In the genomic region with DNA sequence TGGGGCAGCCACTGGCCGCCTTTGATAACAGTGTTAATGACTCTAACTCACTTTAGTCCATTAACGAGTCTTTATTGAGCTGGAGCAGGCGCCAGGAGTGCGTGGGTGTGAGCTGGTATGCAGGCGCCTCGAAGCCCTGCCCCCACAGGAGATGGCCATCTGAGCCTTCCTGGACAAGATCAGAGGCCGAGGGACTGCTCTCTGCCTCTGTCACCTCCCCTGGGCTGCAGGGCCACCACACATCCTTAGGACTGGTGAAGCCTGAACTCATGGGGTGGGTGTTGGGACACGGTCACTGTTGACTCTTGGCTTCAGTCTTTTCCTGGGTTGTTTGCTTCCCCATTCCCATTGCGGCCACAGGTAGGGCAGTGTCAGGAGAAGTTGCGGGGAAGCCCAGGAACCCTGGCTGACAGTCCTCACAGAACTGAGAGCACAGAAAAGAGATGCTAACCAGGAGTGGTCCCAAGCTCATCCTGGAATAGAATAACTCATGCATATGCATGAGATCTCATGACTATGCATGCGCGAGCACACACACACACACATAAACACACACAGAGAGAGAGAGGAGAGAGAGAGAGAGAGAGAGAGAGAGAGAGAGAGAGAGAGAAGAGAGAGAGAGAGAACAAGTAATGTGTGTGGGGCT, we compare ENCODE assay signal across 9 mouse cellular contexts.
DNase-seq lines count a peak whose midpoint lies in the region; ATAC-seq and TF ChIP-seq lines count a peak whose summit lies in the region.
"Had no signal": no experiment of that assay in that cellular context is flagged by ENCODE, and none has a peak within 500 bp of the region (broad histone marks: within the 10 kb centered on the region; RNA-seq: fewer than 3 reads in every experiment).

No protein-coding gene starts in this region.

- H3K4me1 ChIP-seq in forebrain, embryonic 11.5 days (replicated peaks; ENCODE audit: control insufficient read depth, insufficient read depth, low read length) = peaks cover 8% of the 10 kb centered on the region; the same call in 1 of the 2 replicates
- peaks cover 45% of the 10 kb centered on the region for H3K4me1 ChIP-seq in forebrain, embryonic 10.5 days

- DNase-seq in forebrain, embryonic 11.5 days (ENCODE audit: low spot score) = no peak
- no peak for DNase-seq in forebrain, embryonic 10.5 days (ENCODE audit: extremely low spot score, low spot score)
- DNase-seq in urinary bladder, postnatal 14 days (ENCODE audit: low spot score) = peak; percentile 11
- DNase-seq in urinary bladder, postnatal 36 days (ENCODE audit: low spot score in 2 of 2) = no peak
- DNase-seq in kidney, postnatal 14 days = peak; percentile 32
- DNase-seq in spleen, adult 12 weeks (ENCODE audit: low spot score) = no peak
- DNase-seq in left cerebral cortex, adult 2 months (ENCODE audit: extremely low spot score in 1 of 2, low spot score in 2 of 2) = no peak
- DNase-seq in layer of hippocampus, postnatal 36 days = no peak
- DNase-seq: embryo, embryonic 11 days had no signal

- TF ChIP-seq CTCF in left cerebral cortex, adult 2 months (IDR thresholded peaks at IDR 0.05) = no peak

- H3K9ac ChIP-seq in forebrain, embryonic 11.5 days (ENCODE audit: low read length) = no peak overlapping the region; the same call in 1 of the 2 replicates

- intact Hi-C loops in left cerebral cortex, adult 2 months (cut with DNase I) = no loop called here

- WGBS in forebrain, embryonic 11.5 days = 35% methylated on average over 12 of the region's 12 CpGs
- WGBS in forebrain, embryonic 10.5 days = 52% methylated on average over 12 of the region's 12 CpGs

- ATAC-seq in forebrain, embryonic 11.5 days (replicated peaks; ENCODE audit: low FRiP score) = peak; percentile 71

- peaks cover 4% of the 10 kb centered on the region for H3K27me3 ChIP-seq in forebrain, embryonic 11.5 days (ENCODE audit: control insufficient read depth, insufficient read depth, low read length)
- H3K27me3 ChIP-seq in forebrain, embryonic 10.5 days (ENCODE audit: poor library complexity, severe bottlenecking) = peaks cover 30% of the 10 kb centered on the region

- no peak overlapping the region for H3K4me3 ChIP-seq in forebrain, embryonic 11.5 days (ENCODE audit: low read depth, low read length)
- no peak overlapping the region for H3K4me3 ChIP-seq in forebrain, embryonic 10.5 days
- no peak overlapping the region for H3K4me3 ChIP-seq in left cerebral cortex, adult 2 months

- H3K9me3 ChIP-seq in forebrain, embryonic 11.5 days (ENCODE audit: control insufficient read depth, low read length) = no peaks in the 10 kb centered on the region
- H3K9me3 ChIP-seq in forebrain, embryonic 10.5 days = no peaks in the 10 kb centered on the region

- H3K4me2 ChIP-seq in forebrain, embryonic 11.5 days (ENCODE audit: low read depth, low read length, severe bottlenecking) = no peak overlapping the region

- no peaks in the 10 kb centered on the region for H3K36me3 ChIP-seq in forebrain, embryonic 11.5 days (ENCODE audit: control insufficient read depth, insufficient read depth, low read length)
- H3K36me3 ChIP-seq in forebrain, embryonic 10.5 days (replicated peaks) = no peaks in the 10 kb centered on the region

- no peak overlapping the region for H3K27ac ChIP-seq in forebrain, embryonic 11.5 days (ENCODE audit: low read depth, low read length)
- H3K27ac ChIP-seq in forebrain, embryonic 10.5 days = no peak overlapping the region
- no peak overlapping the region for H3K27ac ChIP-seq in left cerebral cortex, adult 2 months

Comparison
In these comparisons a context has a peak if more than half of its experiments do, and no peak if none do; other contexts are left out.
1. DNase-seq: peak in urinary bladder, postnatal 14 days (single experiment) and kidney, postnatal 14 days (single experiment); none in forebrain, embryonic 11.5 days (single experiment), forebrain, embryonic 10.5 days (single experiment), urinary bladder, postnatal 36 days (0 of 2), spleen, adult 12 weeks (single experiment), left cerebral cortex, adult 2 months (0 of 2) and layer of hippocampus, postnatal 36 days (0 of 2).